Mouse (Mus musculus): ENCODE results near the gene Rabl3. TPM values are rescaled to one million over a fixed set of nuclear protein-coding genes. Genes with fewer than 3 reads are reported as not detected.

The Rabl3 gene
- polyA plus RNA-seq, 1 experiment from 2014 or later: 30.2 TPM

DNA sequence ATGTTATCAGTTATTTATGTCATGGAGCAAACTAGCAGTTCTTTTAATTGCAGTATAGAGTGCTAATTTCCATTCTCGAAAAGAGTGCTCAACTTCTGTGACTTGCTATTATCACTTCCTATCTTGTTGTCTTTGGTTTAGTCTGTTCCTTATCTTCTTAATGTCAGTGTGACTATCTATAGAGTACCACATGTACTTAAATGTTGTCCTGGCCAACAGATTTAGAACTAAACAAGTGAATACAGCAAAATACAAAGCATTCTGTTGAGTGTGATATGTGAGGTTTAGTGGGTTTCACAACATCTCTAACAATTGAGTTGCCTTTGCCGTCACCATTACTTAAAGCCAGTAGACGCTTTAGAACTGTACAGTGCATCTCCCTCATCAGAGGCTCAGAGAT lies 13.1 kb downstream of the Rabl3 start:
- H3K9me3 ChIP-seq (replicated peaks): no peaks in the 10 kb centered on the region
- no peak overlapping the region for H3K4me2 ChIP-seq (replicated peaks)
- no peak overlapping the region for H3K4me3 ChIP-seq
- ATAC-seq (ENCODE audit: low FRiP score): no peak
- no peaks in the 10 kb centered on the region for H3K27me3 ChIP-seq
- WGBS: 95% methylated on average over 3 of the region's 3 CpGs
- peaks cover 11% of the 10 kb centered on the region for H3K36me3 ChIP-seq
- H3K4me1 ChIP-seq: 0 out of 2 replicates have a peak, but pooled peaks cover 9% of the 10 kb centered on the region
- no peak overlapping the region for H3K27ac ChIP-seq
- no peak overlapping the region for H3K9ac ChIP-seq

DNA sequence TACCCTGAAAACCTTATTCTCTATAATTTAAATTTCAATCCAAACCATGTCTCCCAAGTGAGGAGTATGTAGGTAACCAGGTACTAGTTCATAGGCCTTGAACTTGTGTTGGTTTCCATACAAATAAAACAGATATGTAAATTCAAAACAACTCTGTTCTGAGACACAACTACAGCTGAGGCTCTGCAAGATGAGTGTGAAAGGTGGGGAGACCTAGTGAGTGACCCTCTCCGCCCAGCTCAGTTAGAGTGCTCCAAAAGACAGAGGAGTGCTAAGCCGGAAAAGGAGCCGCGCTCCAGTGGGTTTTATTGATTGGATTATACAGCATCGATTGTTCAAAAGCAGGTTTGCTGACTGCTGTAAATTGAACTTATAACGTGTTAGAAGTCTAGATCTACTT lies 22.7 kb downstream of the Rabl3 start:
- WGBS: 76% methylated on average over 6 of the region's 6 CpGs
- Histone ChIP-seq H3K4me2 (replicated peaks) (no peak overlapping the region), H3K9ac (no peak overlapping the region), H3K36me3 (peaks cover 12% of the 10 kb centered on the region), H3K27ac (no peak overlapping the region), H3K9me3 (replicated peaks) (no peaks in the 10 kb centered on the region), H3K4me1 (no peaks in the 10 kb centered on the region), H3K27me3 (no peaks in the 10 kb centered on the region), H3K4me3 (no peak overlapping the region)
- ATAC-seq (ENCODE audit: low FRiP score): no peak

GRCm38 (mm10) chr16:37562961-37563360 lies 23.3 kb downstream of the Rabl3 start:
- no peak overlapping the region for H3K4me2 ChIP-seq (replicated peaks)

DNA sequence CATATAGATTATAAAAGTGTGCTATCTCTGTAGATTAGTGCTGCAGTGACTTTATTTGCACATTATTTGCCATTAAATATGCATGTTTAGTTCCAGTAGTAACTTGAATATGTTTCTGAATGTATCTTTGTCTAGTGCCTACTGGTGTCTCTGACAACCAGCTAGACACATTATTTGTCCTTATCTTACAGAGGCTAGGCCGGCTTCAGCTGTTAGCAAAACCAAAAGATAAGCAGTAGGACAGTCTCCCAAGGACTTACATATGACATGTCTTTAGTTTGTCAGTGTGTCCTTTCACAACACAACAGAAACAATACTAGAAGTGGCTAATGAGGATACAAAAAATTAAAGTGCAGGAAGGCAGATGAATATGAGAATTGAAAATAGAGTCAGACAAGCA lies 25.4 kb downstream of the Rabl3 start:
- H3K27me3 ChIP-seq: no peaks in the 10 kb centered on the region
- H3K27ac ChIP-seq: no peak overlapping the region
- H3K9ac ChIP-seq: no peak overlapping the region
- H3K36me3 ChIP-seq: no peaks in the 10 kb centered on the region
- ATAC-seq (ENCODE audit: low FRiP score): no peak
- no peak overlapping the region for H3K4me3 ChIP-seq
- no peaks in the 10 kb centered on the region for H3K4me1 ChIP-seq
- no peak overlapping the region for H3K4me2 ChIP-seq (replicated peaks)
- no peaks in the 10 kb centered on the region for H3K9me3 ChIP-seq (replicated peaks)
- 93% methylated on average over 1 of the region's 1 CpGs for WGBS

More at GRCm38 (mm10) chr16:37562961-37563360, 23.3 kb downstream of the Rabl3 start:
- H3K27ac ChIP-seq: no peak overlapping the region
- no peak overlapping the region for H3K4me3 ChIP-seq
- no peaks in the 10 kb centered on the region for H3K27me3 ChIP-seq
- H3K9ac ChIP-seq: no peak overlapping the region
- H3K4me1 ChIP-seq: no peaks in the 10 kb centered on the region
- no peak for ATAC-seq (ENCODE audit: low FRiP score)
- peaks cover 7% of the 10 kb centered on the region; the same call in 1 of the 2 replicates for H3K36me3 ChIP-seq
- no peaks in the 10 kb centered on the region for H3K9me3 ChIP-seq (replicated peaks)
- WGBS: 93% methylated on average over 5 of the region's 5 CpGs

DNA sequence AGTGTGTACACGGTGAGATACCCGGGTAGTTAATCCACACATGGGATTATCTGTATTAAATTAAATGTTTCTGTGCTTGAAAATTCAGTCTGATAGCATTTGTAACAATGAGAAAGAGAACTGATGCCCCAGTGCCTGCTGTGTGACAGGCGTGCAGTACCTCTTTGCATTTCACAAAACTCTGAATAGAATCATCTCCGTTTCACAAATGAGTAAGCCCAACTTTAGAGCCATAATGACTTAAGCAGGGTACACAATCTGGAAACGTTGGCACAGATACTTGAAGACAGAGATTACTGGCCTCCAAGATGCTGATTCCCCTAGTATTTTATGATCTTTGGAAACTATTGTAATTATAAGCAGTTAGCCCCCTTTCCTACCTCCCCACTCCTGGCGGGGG lies 26.4 kb downstream of the Rabl3 start:
- Histone ChIP-seq H3K27me3 (no peaks in the 10 kb centered on the region), H3K9me3 (replicated peaks) (no peaks in the 10 kb centered on the region), H3K9ac (no peak overlapping the region), H3K27ac (no peak overlapping the region), H3K36me3 (no peaks in the 10 kb centered on the region), H3K4me1 (no peaks in the 10 kb centered on the region), H3K4me2 (replicated peaks) (no peak overlapping the region), H3K4me3 (no peak overlapping the region)
- WGBS: 81% methylated on average over 6 of the region's 6 CpGs
- ATAC-seq (ENCODE audit: low FRiP score): no peak

GRCm38 (mm10) chr16:37567113-37568050 lies 27.7 kb downstream of the Rabl3 start:
- Histone ChIP-seq H3K27me3 (no peaks in the 10 kb centered on the region), H3K4me3 (no peak overlapping the region), H3K9ac (no peak overlapping the region), H3K4me2 (replicated peaks) (no peak overlapping the region), H3K4me1 (no peaks in the 10 kb centered on the region), H3K9me3 (replicated peaks) (no peaks in the 10 kb centered on the region), H3K36me3 (peaks cover 2% of the 10 kb centered on the region; the same call in 1 of the 2 replicates), H3K27ac (no peak overlapping the region)
- WGBS: 87% methylated on average over 12 of the region's 12 CpGs
- no peak for ATAC-seq (ENCODE audit: low FRiP score)

- H3K36me3 ChIP-seq: peaks cover 9% of the 10 kb centered on the region; the same call in 1 of the 2 replicates
- H3K27ac ChIP-seq: no peak overlapping the region
- no peaks in the 10 kb centered on the region for H3K27me3 ChIP-seq
- no peak overlapping the region for H3K4me3 ChIP-seq
- no peak overlapping the region for H3K4me2 ChIP-seq (replicated peaks)
- 84% methylated on average over 3 of the region's 3 CpGs for WGBS
- no peaks in the 10 kb centered on the region for H3K4me1 ChIP-seq
- no peak overlapping the region for H3K9ac ChIP-seq
- no peak for ATAC-seq (ENCODE audit: low FRiP score)
- H3K9me3 ChIP-seq (replicated peaks): peaks cover 4% of the 10 kb centered on the region; the same call in 1 of the 2 replicates
Observed at GRCm38 (mm10) chr16:37571554-37571953, 31.9 kb downstream of the Rabl3 start.

DNA sequence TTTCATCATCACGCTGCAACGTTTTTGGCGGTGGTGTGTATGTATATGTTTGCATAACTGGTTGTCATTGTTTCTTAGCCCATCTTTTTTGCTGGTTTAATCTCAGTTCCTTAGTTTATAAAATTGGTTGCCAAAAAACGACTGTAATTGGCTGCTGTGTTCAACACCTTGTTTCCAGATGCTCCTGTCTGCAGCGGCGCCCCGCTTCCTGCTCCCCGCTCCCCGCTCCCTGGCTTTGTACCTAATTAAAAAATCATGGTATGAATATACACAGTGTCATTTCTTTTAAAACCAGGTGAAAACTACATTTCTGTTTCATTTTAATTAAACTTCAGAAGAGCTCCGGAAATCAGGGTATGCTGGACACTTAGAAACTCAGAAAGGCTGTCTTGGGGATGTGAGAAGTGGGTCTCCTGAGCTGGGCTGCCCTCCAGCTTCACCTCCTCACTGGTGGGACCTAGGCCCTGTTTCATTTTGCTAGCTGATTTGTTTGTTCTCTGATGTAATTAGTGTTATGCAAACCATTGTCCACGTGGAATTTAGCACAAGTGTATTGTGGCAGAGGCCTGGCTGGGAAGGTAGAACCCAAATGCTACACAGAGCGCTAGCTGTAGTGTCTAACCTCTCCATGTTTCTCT lies 32.6 kb downstream of the Rabl3 start:
- H3K9me3 ChIP-seq (replicated peaks): peaks cover 4% of the 10 kb centered on the region; the same call in 1 of the 2 replicates
- H3K4me3 ChIP-seq: no peak overlapping the region
- ATAC-seq (ENCODE audit: low FRiP score): no peak
- no peak overlapping the region for H3K4me2 ChIP-seq (replicated peaks)
- H3K27me3 ChIP-seq: no peaks in the 10 kb centered on the region
- H3K4me1 ChIP-seq: no peaks in the 10 kb centered on the region
- peaks cover 9% of the 10 kb centered on the region; the same call in 1 of the 2 replicates for H3K36me3 ChIP-seq
- 91% methylated on average over 12 of the region's 12 CpGs for WGBS
- no peak overlapping the region for H3K27ac ChIP-seq
- no peak overlapping the region for H3K9ac ChIP-seq

DNA sequence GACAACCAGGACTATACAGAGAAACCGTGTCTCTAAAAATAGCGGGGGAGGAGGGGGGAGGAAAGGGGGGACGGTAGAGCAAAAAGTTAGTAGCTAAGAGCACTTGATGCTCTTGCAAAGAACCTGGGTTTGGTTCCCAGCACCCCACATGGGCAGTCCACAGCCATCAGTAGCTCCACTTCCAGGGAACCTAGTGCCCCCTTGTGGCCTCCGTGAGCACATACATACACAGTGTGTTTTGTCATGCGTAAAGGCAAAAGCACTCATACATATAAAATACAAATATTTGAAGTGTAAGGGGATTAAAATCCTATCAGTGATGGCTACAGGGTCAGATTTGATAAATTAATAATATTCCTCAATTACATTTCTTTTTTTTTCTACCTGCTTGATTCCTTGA lies 33.4 kb downstream of the Rabl3 start:
- H3K36me3 ChIP-seq: peaks cover 9% of the 10 kb centered on the region; the same call in 1 of the 2 replicates
- no peak overlapping the region for H3K27ac ChIP-seq
- no peak overlapping the region for H3K9ac ChIP-seq
- no peak overlapping the region for H3K4me3 ChIP-seq
- H3K4me2 ChIP-seq (replicated peaks): no peak overlapping the region
- H3K27me3 ChIP-seq: no peaks in the 10 kb centered on the region
- no peak for ATAC-seq (ENCODE audit: low FRiP score)
- H3K4me1 ChIP-seq: no peaks in the 10 kb centered on the region
- H3K9me3 ChIP-seq (replicated peaks): peaks cover 4% of the 10 kb centered on the region; the same call in 1 of the 2 replicates
- WGBS: 93% methylated on average over 5 of the region's 5 CpGs

DNA sequence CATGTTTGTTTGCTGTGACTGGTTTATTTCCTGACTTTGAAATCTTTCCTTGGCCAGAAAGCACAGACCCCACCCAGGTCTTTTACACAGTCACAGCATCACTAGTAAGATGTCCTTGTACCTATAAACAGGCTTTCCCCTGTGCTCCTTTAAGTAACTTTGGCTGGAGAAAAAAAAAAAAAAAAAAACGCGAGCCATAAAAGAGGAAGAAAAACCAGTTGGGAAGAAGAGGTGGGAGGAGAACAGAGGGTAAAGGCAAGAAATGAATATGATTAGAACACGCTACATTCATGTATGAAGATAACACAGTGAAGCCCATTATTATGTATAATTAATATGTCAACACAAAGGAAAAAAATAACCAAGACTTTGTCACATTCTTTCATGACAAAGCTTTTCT lies 35.6 kb downstream of the Rabl3 start:
- 58% methylated on average over 3 of the region's 3 CpGs for WGBS
- no peaks in the 10 kb centered on the region for H3K4me1 ChIP-seq
- no peak overlapping the region for H3K4me2 ChIP-seq (replicated peaks)
- no peaks in the 10 kb centered on the region for H3K27me3 ChIP-seq
- H3K4me3 ChIP-seq: no peak overlapping the region
- no peak overlapping the region for H3K9ac ChIP-seq
- H3K27ac ChIP-seq: no peak overlapping the region
- peaks cover 9% of the 10 kb centered on the region; the same call in 1 of the 2 replicates for H3K36me3 ChIP-seq
- H3K9me3 ChIP-seq (replicated peaks): peaks cover 4% of the 10 kb centered on the region; the same call in 1 of the 2 replicates
- ATAC-seq (ENCODE audit: low FRiP score): no peak

DNA sequence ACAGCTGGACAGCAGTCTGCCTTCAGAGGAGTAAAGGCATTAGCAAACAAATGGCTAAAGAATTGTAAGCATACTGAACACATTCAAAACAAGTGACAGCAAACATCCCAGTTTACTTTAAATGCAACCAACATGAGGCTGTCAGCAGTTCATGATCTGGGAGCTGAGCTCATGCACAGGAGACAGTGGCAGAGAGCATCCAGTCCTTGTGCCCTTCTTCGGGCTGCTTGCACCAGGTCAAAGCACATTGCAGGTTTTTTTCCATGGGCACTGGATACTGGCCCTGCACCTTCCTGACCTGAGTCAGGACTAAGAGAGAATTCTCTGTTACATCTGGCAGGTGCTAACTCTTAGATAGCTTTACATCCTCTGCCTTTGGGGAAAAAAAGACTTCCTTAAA lies 39.9 kb downstream of the Rabl3 start:
- Histone ChIP-seq H3K27me3 (no peaks in the 10 kb centered on the region), H3K36me3 (no peaks in the 10 kb centered on the region), H3K9me3 (replicated peaks) (no peaks in the 10 kb centered on the region), H3K4me1 (peaks cover 22% of the 10 kb centered on the region), H3K9ac (no peak overlapping the region), H3K4me3 (no peak overlapping the region), H3K4me2 (replicated peaks) (no peak overlapping the region), H3K27ac (no peak overlapping the region)
- WGBS: 100% methylated on average over 1 of the region's 1 CpGs
- no peak for ATAC-seq (ENCODE audit: low FRiP score)

DNA sequence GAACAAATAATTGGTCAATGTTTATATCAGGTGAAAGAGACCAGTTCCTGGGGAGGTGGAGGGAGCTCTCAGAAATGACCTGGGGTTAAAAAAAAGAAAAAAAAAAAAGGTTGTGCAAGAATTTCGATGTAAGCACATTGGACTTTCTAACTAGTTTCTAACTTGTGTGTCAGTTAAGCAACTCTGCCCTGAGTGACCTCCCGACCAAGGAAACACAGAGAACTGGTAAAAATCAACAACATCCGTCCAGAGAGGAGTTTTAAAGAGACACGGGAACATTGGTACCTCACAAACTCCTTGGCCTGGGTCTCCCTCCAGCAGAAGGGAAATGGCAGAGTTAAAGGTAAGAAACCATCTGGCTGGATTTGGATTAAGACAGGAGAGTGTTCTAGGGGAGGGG lies 40.3 kb downstream of the Rabl3 start, which contains the start of gene Hgd:
Gene Hgd (plus strand): TSS at position 160 of the 400 bp plus-strand sequence.
- Histone ChIP-seq H3K9ac (no peak within 1 kb of the TSS), H3K9me3 (replicated peaks) (no peaks in the 10 kb centered on the region), H3K4me2 (replicated peaks) (no peak within 1 kb of the TSS), H3K4me1 (peaks cover 22% of the 10 kb centered on the region), H3K36me3 (no peaks in the 10 kb centered on the region), H3K27me3 (no peaks in the 10 kb centered on the region), H3K27ac (no peak within 1 kb of the TSS), H3K4me3 (no peak within 1 kb of the TSS)
- WGBS: 67% methylated on average over 4 of the region's 4 CpGs
- ATAC-seq (ENCODE audit: low FRiP score): no peak

All from hindbrain, embryonic 12.5 days (tissue).